Mouse (Mus musculus): ENCODE results near the gene Vmn1r59.
"Not testable (repeated sequence)": the region's sequence is repeated elsewhere in the genome, so short reads cannot be mapped to it uniquely, and the experiment has no call there.

Vmn1r59 gene

GRCm38 (mm10) chr7:5456674-5457073, at the start of gene Vmn1r59:
Gene Vmn1r59, minus strand, starts transcription at chr7:5456774.
- DNase-seq: no peak

- not testable (repeated sequence) for DNase-seq
Measured at GRCm38 (mm10) chr7:5493856-5494255, 37.3 kb upstream of the Vmn1r59 start, which contains the start of gene Vmn2r28. Gene Vmn2r28, minus strand, starts transcription at chr7:5493956.

GRCm38 (mm10) chr7:5454011-5454410, 2.6 kb downstream of the Vmn1r59 start:
- DNase-seq: not testable (repeated sequence)

GRCm38 (mm10) chr7:5448627-5449026, 7.9 kb downstream of the Vmn1r59 start:
- no peak for DNase-seq

DNA sequence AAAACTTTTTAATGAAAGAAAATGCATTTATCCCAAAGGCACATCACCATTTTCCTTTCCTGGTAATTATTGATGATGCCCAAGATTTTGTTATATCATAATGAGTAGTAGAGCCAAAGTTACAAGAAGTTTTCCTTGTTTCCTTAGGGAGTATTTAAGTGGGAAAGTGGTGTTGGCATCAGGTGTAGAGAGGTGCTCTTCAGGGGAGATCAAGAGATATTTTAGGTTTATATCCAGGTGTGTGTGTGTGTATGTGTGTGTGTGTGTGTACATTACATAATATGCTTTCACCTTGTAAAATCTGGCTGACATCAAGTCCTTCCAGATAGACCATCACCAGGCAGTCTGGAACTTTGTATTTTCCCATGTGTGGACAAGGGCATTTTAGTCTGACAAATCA, 43.3 kb downstream of the Vmn1r59 start, which contains the start of gene Vmn1r58:
Gene Vmn1r58, minus strand, starts transcription at position 101 of the 400 bp plus-strand sequence.
- not testable (repeated sequence) for DNase-seq

DNA sequence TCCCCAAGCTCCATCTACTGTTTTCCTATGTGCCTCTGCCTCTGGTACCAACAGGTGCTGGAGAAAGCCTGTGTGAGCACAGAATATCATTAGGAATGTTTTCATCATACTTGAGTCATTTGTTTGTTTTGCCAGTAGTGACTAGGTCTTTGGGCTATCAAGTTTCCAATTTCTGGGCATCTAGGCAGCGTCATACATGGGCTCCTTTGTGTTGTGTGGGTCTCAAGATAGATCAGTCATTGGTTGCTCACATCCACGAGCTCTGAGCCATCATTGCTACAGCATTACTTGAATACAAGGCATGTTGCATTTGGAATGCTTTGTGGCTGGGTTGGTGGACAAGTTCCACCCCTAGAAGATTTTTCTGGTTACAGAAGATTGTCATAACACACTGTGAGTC, 50.4 kb downstream of the Vmn1r59 start:
- DNase-seq: no peak
